Mouse (Mus musculus): ENCODE results near the gene Pdgfb.

Gene Pdgfb

GRCm38 (mm10) chr15:79958418-79958817 lies 56.4 kb downstream of the Pdgfb start:
- DNase-seq (ENCODE audit: low read depth, low spot score): no peak

GRCm38 (mm10) chr15:79956559-79956958 lies 58.2 kb downstream of the Pdgfb start:
- no peak for DNase-seq (ENCODE audit: low read depth, low spot score)

GRCm38 (mm10) chr15:79953470-79953869 lies 61.3 kb downstream of the Pdgfb start:
- DNase-seq (ENCODE audit: low read depth, low spot score): no peak

GRCm38 (mm10) chr15:79952504-79953231 lies 62.1 kb downstream of the Pdgfb start:
- DNase-seq (ENCODE audit: low read depth, low spot score): no peak

GRCm38 (mm10) chr15:79951730-79952503 lies 62.9 kb downstream of the Pdgfb start:
- DNase-seq (ENCODE audit: low read depth, low spot score): no peak

GRCm38 (mm10) chr15:79951226-79951625 lies 63.6 kb downstream of the Pdgfb start:
- no peak for DNase-seq (ENCODE audit: low read depth, low spot score)

- DNase-seq (ENCODE audit: low read depth, low spot score): no peak
Measured at GRCm38 (mm10) chr15:79950250-79951025, 64.3 kb downstream of the Pdgfb start.

- DNase-seq (ENCODE audit: low read depth, low spot score): no peak
Measured at GRCm38 (mm10) chr15:79947681-79948080, 67.1 kb downstream of the Pdgfb start.

- no peak for DNase-seq (ENCODE audit: low read depth, low spot score)
Measured at GRCm38 (mm10) chr15:79946790-79947189, 68.0 kb downstream of the Pdgfb start.

GRCm38 (mm10) chr15:79946022-79946421 lies 68.8 kb downstream of the Pdgfb start:
- DNase-seq (ENCODE audit: low read depth, low spot score): peak; percentile 75

Data from c-Kit-negative CD71-positive TER-119-positive erythroid progenitor cells, embryonic 14.5 days (primary cell).